Mouse (Mus musculus) lung, adult 2 months (tissue): ENCODE data around the gene Rev3l.

Experiments
- CTCF ChIP-seq: fragments of 200-500 bp; IDR thresholded peaks from 2 replicates; pipeline ENCODE4 v1.5.1; 2011; ENCODE audit warnings: mild to moderate bottlenecking, low read length, control low read depth; ENCODE audit not compliant: insufficient read depth
- POLR2A ChIP-seq: fragments of 200-500 bp; IDR thresholded peaks from 2 replicates; pipeline ENCODE4 v1.6.1; 2011; ENCODE audit warnings: low read depth, mild to moderate bottlenecking, control low read depth, low read length, borderline replicate concordance; ENCODE audit errors: extremely low read depth

DNA sequence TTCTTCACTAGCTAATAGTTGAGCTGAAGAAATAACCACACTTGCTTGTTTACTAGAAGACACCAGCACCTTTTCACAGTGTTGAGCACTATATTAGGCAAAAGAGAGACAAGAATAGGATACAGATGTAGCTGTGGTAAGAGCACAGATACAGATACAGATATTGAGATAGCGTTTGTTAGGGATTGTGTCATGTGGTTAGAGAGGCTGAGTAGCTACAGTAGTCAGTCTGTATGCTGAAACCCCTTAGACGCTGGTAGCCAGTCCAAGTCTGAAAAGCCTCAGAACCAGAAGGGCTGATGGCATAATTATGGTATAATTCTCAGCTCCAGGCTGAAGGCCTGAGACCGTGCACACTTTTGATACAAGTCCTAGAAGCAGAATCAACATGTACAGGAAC lies 53.3 kb downstream of the Rev3l start:
- TF ChIP-seq POLR2A, result no peak
- TF ChIP-seq CTCF, result no peak
